Mouse (Mus musculus) macrophage (primary cell): ENCODE measurements around the gene Wasf2. TPM values are rescaled to one million over a fixed set of nuclear protein-coding genes. Genes with fewer than 3 reads are reported as not detected.

Experiments
- H3K27ac ChIP-seq: fragments of 350-480 bp; formaldehyde crosslinking; 2 replicates; pipeline ENCODE4 v1.9.0; 2021
- H3K36me3 ChIP-seq: fragments of 350-480 bp; formaldehyde crosslinking; 2 replicates; pipeline ENCODE4 v1.9.0; 2021; ENCODE audit errors: inconsistent target
- H3K4me3 ChIP-seq: fragments of 350-480 bp; formaldehyde crosslinking; 2 replicates; pipeline ENCODE4 v1.9.0; 2021; ENCODE audit errors: inconsistent target
- H3K79me2 ChIP-seq: fragments of 350-480 bp; formaldehyde crosslinking; 2 replicates; pipeline ENCODE4 v1.9.0; 2021; ENCODE audit errors: inconsistent target
- WGBS: methylation state at CpG from one replicate; pipeline ENCODE4 v1.1.7; 2026; ENCODE audit warnings: inconsistent platforms; ENCODE audit not compliant: missing documents; 5-methylcytosine and 5-hydroxymethylcytosine counted together
- polyA plus RNA-seq: library from polyadenylated mRNA; stranded (reverse); fragments of 250-400 nt; gene quantifications from 3 replicates; pipeline ENCODE4 v1.2.4, GENCODE M21; 2018; ENCODE audit warnings: inconsistent platforms
- total RNA-seq, 78 experiments: library from RNA; depleted of rRNA; stranded (reverse); fragments of 250-400 nt; gene quantifications; 1 replicate in 9 of 78; 2 replicates in 24 of 78; 3 replicates in 43 of 78; 4 replicates in 2 of 78; pipeline ENCODE4 v1.2.4; 2018; ENCODE audit warnings: inconsistent platforms in 56 of 78

Wasf2 gene
- 100 to 1,000 TPM in 21 of 26 experiments, 10 to 100 TPM in 5; 72.9 to 153 (median 117) TPM for total RNA-seq (2018; cell fraction: chromatin; rRNA removed)
- total RNA-seq (2018; cell fraction: cytosol; rRNA removed): 100 to 1,000 TPM; 107 to 139 (median 117) TPM
- total RNA-seq (2018; cell fraction: nucleus; rRNA removed): 100 to 1,000 TPM in 13 of 26 experiments, 10 to 100 TPM in 13; 73.3 to 148 (median 98.6) TPM
- 68.1 to 117 TPM (median 91.5 TPM) in 3 replicates for polyA plus RNA-seq

DNA sequence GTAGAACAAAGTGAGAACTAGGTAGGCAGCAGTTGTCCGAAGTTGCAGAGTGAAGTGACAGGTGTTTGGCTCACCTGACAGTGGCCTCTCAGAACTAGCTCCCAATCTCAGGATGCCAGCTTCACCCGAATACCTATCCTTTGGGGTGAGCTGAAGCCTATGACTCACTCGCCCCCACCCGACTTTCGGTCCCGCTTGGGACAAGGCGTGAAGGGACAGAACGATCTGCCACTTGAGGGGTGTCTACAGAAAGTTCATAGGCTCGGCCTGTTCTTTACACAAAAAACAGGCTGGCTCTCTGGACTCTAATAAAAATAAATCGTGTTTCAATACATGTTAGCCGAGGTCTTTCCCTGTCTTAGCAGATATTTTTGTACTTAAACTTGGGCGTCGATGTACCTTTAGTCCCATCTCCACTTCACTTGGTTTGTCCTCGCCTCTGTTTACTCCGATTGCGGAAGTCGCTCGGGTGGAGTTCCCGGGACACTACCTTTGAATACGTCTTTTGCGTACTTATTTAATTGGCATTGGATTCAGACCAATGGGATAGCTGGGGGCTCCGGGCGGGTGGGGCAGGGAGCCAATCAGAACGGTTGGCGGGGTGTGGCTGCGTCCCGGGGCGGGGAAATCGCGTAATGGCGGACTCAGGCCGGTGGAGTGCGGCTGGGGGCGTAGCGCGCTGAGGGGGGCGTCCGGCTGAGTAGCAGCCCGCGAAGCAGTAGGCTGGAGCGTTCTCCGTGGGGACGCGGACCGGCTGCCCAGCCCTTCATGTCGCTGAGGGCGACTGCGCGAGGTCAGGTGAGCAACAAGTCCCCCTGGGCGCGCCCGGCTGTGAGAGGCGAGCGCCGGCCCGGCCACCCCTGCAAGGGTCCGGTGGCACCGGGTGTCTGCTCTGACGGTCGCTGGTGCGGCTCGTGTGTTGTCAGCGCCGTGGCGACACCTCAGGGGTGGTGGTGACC is at the start of gene Wasf2:
Gene Wasf2 (plus strand): TSS at position 575 of the 959 bp plus-strand sequence.
- peak within 1 kb of the TSS; percentile 98 for H3K4me3 ChIP-seq
- H3K79me2 ChIP-seq: peaks cover 46% of the 10 kb centered on the region
- no peaks in the 10 kb centered on the region; the same call in 1 of the 2 replicates for H3K36me3 ChIP-seq
- peak within 1 kb of the TSS; percentile 94 for H3K27ac ChIP-seq
- under 1% methylated on average over 56 of the region's 65 CpGs for WGBS

- whole genome bisulfite sequencing: 100% methylated on average over 3 of the region's 3 CpGs
- no peaks in the 10 kb centered on the region for H3K36me3 ChIP-seq
Measured at GRCm38 (mm10) chr4:133080862-133081261, 49.4 kb upstream of the Wasf2 start.

DNA sequence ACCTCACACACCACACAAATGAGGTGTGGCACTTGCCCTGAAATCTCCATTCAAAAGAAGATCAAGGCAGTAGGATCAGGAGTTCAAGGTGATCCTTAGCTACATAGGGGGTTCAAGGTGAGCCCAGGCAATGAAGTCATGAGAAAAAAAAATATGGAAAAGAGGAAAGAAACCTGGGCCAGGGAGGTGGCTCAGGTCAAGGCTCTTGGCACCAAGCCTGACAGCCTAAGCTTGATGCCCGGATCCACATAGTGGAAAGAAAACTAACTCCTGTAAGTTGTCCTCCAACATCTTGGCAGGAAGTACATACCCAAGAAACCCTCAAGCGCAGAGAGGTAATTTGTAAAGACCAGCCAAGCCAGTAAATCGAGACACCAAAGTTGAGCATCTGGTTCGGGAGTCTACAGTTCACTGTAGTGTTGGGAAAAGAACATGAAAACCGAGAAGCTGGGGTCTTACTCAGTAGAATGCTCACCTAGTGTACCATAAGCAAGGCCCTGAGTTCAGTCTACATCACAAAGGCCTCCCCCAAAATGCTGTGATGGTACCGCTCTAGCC is 48.0 kb upstream of the Wasf2 start:
- no peak overlapping the region for H3K4me3 ChIP-seq
- WGBS: 84% methylated on average over 6 of the region's 6 CpGs
- no peaks in the 10 kb centered on the region for H3K36me3 ChIP-seq
- no peak overlapping the region for H3K27ac ChIP-seq
- no peaks in the 10 kb centered on the region for H3K79me2 ChIP-seq

More at GRCm38 (mm10) chr4:133080862-133081261, 49.4 kb upstream of the Wasf2 start:
- no peaks in the 10 kb centered on the region for H3K79me2 ChIP-seq
- H3K4me3 ChIP-seq: no peak overlapping the region
- no peak overlapping the region for H3K27ac ChIP-seq

DNA sequence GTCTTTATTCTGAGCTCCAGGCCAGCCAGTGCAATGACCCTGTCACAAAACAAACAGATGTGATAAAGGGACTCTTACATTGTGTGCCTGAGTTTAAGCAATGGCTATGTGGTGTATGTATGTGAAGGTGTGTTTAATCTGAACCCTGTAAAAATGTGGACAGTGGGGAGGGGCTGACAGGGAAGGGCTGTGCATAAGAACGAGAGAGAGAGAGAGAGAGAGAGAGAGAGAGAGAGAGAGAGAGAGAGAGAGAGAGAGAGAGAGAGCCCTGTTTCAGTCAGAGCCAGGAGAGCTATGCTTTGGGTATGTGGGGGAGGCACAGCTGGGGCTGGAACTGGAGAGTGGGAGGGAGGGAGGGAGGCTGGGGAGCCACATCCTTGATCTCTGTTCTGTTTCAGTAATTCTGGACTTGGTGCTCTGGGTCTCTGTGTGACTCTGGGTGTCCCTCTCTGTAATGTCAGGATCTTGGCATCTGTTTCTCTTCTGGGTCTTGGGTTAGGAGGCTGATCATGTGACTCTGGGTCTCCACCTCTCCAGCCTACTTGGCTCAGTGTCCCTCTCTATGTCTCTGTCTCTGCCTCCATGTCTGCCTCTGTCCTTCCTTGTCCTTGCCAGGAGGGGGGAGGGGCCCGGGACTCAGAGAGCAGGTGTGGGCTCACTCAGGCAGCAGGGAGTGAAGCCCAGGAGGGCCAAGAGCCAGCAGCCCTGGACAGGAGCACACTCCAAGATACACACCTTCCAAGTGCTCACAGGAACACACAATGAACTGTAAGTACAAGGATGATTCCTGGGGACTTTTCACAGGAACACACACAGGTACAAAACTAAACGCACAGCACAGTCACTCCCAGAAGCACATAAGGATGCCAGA is 46.1 kb upstream of the Wasf2 start:
- Histone ChIP-seq H3K27ac (no peak overlapping the region), H3K79me2 (no peaks in the 10 kb centered on the region), H3K4me3 (no peak overlapping the region), H3K36me3 (no peaks in the 10 kb centered on the region)
- WGBS: 27% methylated on average over 3 of the region's 3 CpGs

DNA sequence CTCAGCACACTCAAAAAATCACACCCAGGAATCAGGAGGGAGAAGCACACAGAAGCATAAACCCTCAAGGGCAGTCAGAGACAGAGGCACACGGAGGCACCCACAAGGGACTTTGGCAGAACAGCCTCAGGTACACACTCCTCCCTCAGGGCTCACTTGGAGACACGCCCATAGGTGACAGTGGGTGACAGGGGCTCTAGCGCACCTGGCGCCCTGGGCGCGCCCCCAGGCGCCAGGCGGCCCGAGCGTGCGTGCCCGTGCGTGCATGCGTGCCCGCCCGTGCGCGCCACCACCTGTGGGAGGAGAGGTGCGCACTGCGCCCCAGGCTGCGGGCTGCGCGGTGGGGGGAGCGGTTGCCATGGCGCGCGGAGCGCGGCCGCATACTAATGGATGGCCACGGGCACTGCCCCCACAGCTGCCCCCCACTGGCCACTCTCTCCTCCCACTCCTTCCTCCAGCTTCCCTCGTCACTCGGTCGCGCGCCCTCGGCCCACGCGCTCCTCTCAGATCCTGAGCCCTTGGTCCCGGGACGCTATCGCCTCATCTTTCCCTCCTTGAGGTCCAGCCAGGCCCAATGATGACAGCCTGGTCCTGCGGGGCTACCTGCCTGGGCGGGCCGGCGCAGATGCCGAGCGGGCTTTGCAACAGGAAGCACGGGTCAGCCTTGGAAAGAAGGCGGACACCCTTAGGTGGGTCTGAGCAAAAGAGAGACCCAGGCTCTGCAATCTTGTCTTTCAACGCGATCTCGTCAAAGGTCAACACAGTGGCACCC is 45.1 kb upstream of the Wasf2 start:
- H3K79me2 ChIP-seq: no peaks in the 10 kb centered on the region
- 7% methylated on average over 47 of the region's 53 CpGs for WGBS
- no peak overlapping the region for H3K27ac ChIP-seq
- no peak overlapping the region for H3K4me3 ChIP-seq
- H3K36me3 ChIP-seq: no peaks in the 10 kb centered on the region

DNA sequence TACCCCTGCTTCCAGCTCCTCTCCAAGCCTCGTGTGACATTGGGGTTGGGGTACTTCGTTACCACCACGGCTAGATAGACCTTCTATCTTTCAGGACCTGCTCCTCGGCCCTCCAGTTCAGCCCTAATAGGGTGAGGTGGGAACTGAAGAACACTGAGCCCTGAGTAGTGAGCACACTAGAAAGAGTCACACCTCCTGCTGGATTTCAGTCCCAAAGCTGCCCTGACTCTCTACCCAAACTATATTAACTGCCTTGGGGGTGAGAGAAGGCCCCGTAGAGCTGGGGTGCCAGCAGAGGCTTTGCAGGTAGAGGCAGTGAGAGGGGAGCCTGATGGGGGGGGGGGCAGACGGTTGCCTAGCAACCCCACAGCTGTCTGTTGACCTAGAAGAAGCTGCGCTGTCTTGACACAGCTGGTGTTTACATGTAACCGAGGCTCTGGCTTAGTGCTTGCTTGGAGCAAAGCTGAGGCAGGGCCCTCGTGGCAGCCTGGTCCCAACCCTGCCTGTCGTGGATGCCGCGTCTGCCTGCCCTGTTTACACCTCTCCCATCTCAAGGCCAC is 44.4 kb upstream of the Wasf2 start:
- no peaks in the 10 kb centered on the region for H3K36me3 ChIP-seq
- no peak overlapping the region for H3K27ac ChIP-seq
- 72% methylated on average over 11 of the region's 12 CpGs for WGBS
- no peaks in the 10 kb centered on the region for H3K79me2 ChIP-seq
- H3K4me3 ChIP-seq: no peak overlapping the region

- 93% methylated on average over 5 of the region's 6 CpGs for WGBS
- no peaks in the 10 kb centered on the region for H3K36me3 ChIP-seq
- peak overlapping the region; percentile 9; the same call in 1 of the 2 replicates for H3K27ac ChIP-seq
- H3K4me3 ChIP-seq: no peak overlapping the region
- H3K79me2 ChIP-seq: no peaks in the 10 kb centered on the region
Measured at GRCm38 (mm10) chr4:133087177-133087714, 43.1 kb upstream of the Wasf2 start.

DNA sequence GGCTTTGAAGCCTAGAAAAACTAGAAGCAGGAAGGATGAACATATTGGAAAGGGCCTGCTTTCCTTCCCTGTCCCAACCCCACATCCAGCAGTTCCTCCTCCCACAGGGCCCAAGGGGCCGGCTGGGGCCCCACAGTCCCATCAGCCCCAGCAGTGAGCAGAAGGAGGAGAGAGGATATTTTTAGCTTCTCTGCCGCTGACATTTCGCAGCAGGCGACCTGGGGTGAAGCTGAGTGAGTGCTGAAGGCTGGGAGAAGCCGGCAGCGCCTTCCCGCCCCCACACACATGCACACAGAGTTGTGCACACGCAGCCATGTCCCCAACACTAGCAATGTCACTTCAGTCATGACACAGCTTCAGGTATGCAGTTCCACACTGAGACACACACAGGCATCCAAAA is 42.5 kb upstream of the Wasf2 start:
- WGBS: 19% methylated on average over 8 of the region's 8 CpGs
- H3K4me3 ChIP-seq: no peak overlapping the region

GRCm38 (mm10) chr4:133089319-133089718 is 41.0 kb upstream of the Wasf2 start:
- H3K79me2 ChIP-seq: no peaks in the 10 kb centered on the region
- no peaks in the 10 kb centered on the region for H3K36me3 ChIP-seq
- 90% methylated on average over 7 of the region's 9 CpGs for WGBS
- H3K27ac ChIP-seq: no peak overlapping the region
- no peak overlapping the region for H3K4me3 ChIP-seq

More for the DNA sequence above, 42.5 kb upstream of the Wasf2 start:
- Histone ChIP-seq H3K79me2 (no peaks in the 10 kb centered on the region), H3K27ac (peak overlapping the region; percentile 9; the same call in 1 of the 2 replicates), H3K36me3 (no peaks in the 10 kb centered on the region)

GRCm38 (mm10) chr4:133089802-133090201 is 40.5 kb upstream of the Wasf2 start:
- 92% methylated on average over 4 of the region's 4 CpGs for WGBS
- H3K27ac ChIP-seq: no peak overlapping the region
- H3K4me3 ChIP-seq: no peak overlapping the region
- no peaks in the 10 kb centered on the region for H3K79me2 ChIP-seq
- no peaks in the 10 kb centered on the region for H3K36me3 ChIP-seq

GRCm38 (mm10) chr4:133090276-133090719 is 40.0 kb upstream of the Wasf2 start:
- Histone ChIP-seq H3K36me3 (no peaks in the 10 kb centered on the region), H3K27ac (no peak overlapping the region), H3K4me3 (no peak overlapping the region), H3K79me2 (no peaks in the 10 kb centered on the region)
- 91% methylated on average over 4 of the region's 8 CpGs for WGBS

GRCm38 (mm10) chr4:133090720-133091458 is 39.4 kb upstream of the Wasf2 start:
- no peak overlapping the region for H3K27ac ChIP-seq
- WGBS: 31% methylated on average over 16 of the region's 18 CpGs
- H3K79me2 ChIP-seq: no peaks in the 10 kb centered on the region
- no peak overlapping the region for H3K4me3 ChIP-seq
- H3K36me3 ChIP-seq: no peaks in the 10 kb centered on the region
